Mouse (Mus musculus): ENCODE data around the gene Olfr229. TPM values are rescaled to one million over a fixed set of nuclear protein-coding genes. Genes with fewer than 3 reads are reported as not detected.

The Olfr229 gene
- total RNA-seq (2023) = not detected in 2 replicates

GRCm38 (mm10) chr9:39907036-39907435 is at the start of gene Olfr229:
Gene Olfr229 (plus strand): TSS chr9:39907336.

GRCm38 (mm10) chr9:39866122-39866521 is 41.0 kb upstream of the Olfr229 start, which contains the start of gene Olfr972:
Gene Olfr972 (plus strand): TSS chr9:39866422.

GRCm38 (mm10) chr9:39937201-39937600 is 30.1 kb downstream of the Olfr229 start, which contains the start of gene Olfr974:
Gene Olfr974 (plus strand): TSS chr9:39937501.

GRCm38 (mm10) chr9:39951946-39952345 is 44.8 kb downstream of the Olfr229 start, which contains the start of gene Olfr975:
Gene Olfr975 (minus strand): TSS chr9:39952046.

GRCm38 (mm10) chr9:39961033-39961432 is 53.9 kb downstream of the Olfr229 start, which contains the start of gene Olfr976:
Gene Olfr976 (minus strand): TSS chr9:39961133.

Other genes with a start within 250 kb of the Olfr229 start
- not detected in 2 replicates for gene Olfr963, start 240.1 kb upstream of the Olfr229 start, total RNA-seq (2023)
- gene Olfr149, start 200.2 kb upstream of the Olfr229 start, total RNA-seq (2023) = not detected in 2 replicates
- not detected in 2 replicates for gene Olfr965, start 196.0 kb upstream of the Olfr229 start, total RNA-seq (2023)
- gene Olfr150, start 176.4 kb upstream of the Olfr229 start, total RNA-seq (2023) = not detected in 2 replicates
- gene Olfr967, start 161.1 kb upstream of the Olfr229 start, total RNA-seq (2023) = not detected in 2 replicates
- gene Olfr968, start 124.1 kb upstream of the Olfr229 start, total RNA-seq (2023) = not detected in 2 replicates
- gene Olfr969, start 116.4 kb upstream of the Olfr229 start, total RNA-seq (2023) = not detected in 2 replicates
- gene Olfr970, start 98.5 kb upstream of the Olfr229 start, total RNA-seq (2023) = not detected in 2 replicates
- not detected in 2 replicates for gene Olfr971, start 70.5 kb upstream of the Olfr229 start, total RNA-seq (2023)
- not detected in 2 replicates for gene Olfr972, start 40.9 kb upstream of the Olfr229 start, total RNA-seq (2023)
- not detected in 2 replicates for gene Olfr974, start 30.2 kb downstream of the Olfr229 start, total RNA-seq (2023)
- not detected in 2 replicates for gene Olfr975, start 44.7 kb downstream of the Olfr229 start, total RNA-seq (2023)
- gene Olfr976, start 53.8 kb downstream of the Olfr229 start, total RNA-seq (2023) = not detected in 2 replicates
- gene Olfr978, start 84.8 kb downstream of the Olfr229 start, total RNA-seq (2023) = not detected in 2 replicates
- gene Olfr979, start 96.1 kb downstream of the Olfr229 start, total RNA-seq (2023) = not detected in 2 replicates
- not detected in 2 replicates for gene Olfr980, start 102.2 kb downstream of the Olfr229 start, total RNA-seq (2023)
- not detected in 2 replicates for gene Olfr981, start 114.1 kb downstream of the Olfr229 start, total RNA-seq (2023)
- not detected in 2 replicates for gene Olfr982, start 166.5 kb downstream of the Olfr229 start, total RNA-seq (2023)
- gene Olfr983, start 186.3 kb downstream of the Olfr229 start, total RNA-seq (2023) = not detected in 2 replicates
- 0.28 TPM in 1 of 2 replicates, not detected in the other for gene Olfr984, start 206.9 kb downstream of the Olfr229 start, total RNA-seq (2023)
- gene Olfr985, start 222.8 kb downstream of the Olfr229 start, total RNA-seq (2023) = not detected in 2 replicates
- gene Tmem225, start 240.8 kb downstream of the Olfr229 start, total RNA-seq (2023) = not detected in 2 replicates